Mouse (Mus musculus) limb, embryonic 14.5 days (tissue): ENCODE data around the gene Plch1. TPM values are rescaled to one million over a fixed set of nuclear protein-coding genes. Genes with fewer than 3 reads are reported as not detected.

Experiments
- ATAC-seq: fragments of 200-750 bp; cut with Nextera tagmentation; 2 replicates; pipeline ENCODE4 v1.8.0; 2017; ENCODE audit warnings: low read depth, moderate number of reproducible peaks, moderate TSS enrichment; ENCODE audit not compliant: low FRiP score
- DNase-seq: peaks from one replicate; pipeline ENCODE4 v3.0.0-alpha.2; 2015; ENCODE audit warnings: low spot score
- H3K27ac ChIP-seq: fragments of 300-500 bp; sonication (generic); replicated peaks from 2 replicates; pipeline ENCODE4 v1.5.1; 2014; ENCODE audit warnings: low read depth, mild to moderate bottlenecking, low read length, moderate library complexity, mixed read lengths
- H3K27me3 ChIP-seq: fragments of 300-500 bp; sonication (generic); 2 replicates; pipeline ENCODE4 v1.6.1; 2014; ENCODE audit warnings: low read length, mixed read lengths; ENCODE audit not compliant: control insufficient read depth, insufficient read depth
- H3K36me3 ChIP-seq: fragments of 300-500 bp; sonication (generic); 2 replicates; pipeline ENCODE4 v1.6.1; 2014; ENCODE audit warnings: mild to moderate bottlenecking, low read length, moderate library complexity, mixed read lengths; ENCODE audit not compliant: control insufficient read depth, insufficient read depth
- H3K4me1 ChIP-seq: fragments of 300-500 bp; sonication (generic); 2 replicates; pipeline ENCODE4 v1.6.1; 2014; ENCODE audit warnings: antibody characterized with exemption, low read length, mixed read lengths; ENCODE audit not compliant: control insufficient read depth, insufficient read depth
- H3K4me2 ChIP-seq: fragments of 300-500 bp; sonication (generic); replicated peaks from 2 replicates; pipeline ENCODE4 v1.6.1; 2014; ENCODE audit warnings: low read depth, mild to moderate bottlenecking, low read length, moderate library complexity; ENCODE audit not compliant: severe bottlenecking
- H3K4me3 ChIP-seq: fragments of 300-500 bp; sonication (generic); replicated peaks from 2 replicates; pipeline ENCODE4 v1.5.1; 2014; ENCODE audit warnings: low read length
- H3K9ac ChIP-seq: fragments of 300-500 bp; sonication (generic); 2 replicates; pipeline ENCODE4 v1.6.1; 2014; ENCODE audit warnings: mild to moderate bottlenecking, low read depth, low read length, moderate library complexity; ENCODE audit not compliant: severe bottlenecking
- H3K9me3 ChIP-seq: fragments of 300-500 bp; sonication (generic); 2 replicates; pipeline ENCODE4 v1.6.1; 2016; ENCODE audit warnings: low read length; ENCODE audit not compliant: control insufficient read depth
- POLR2A ChIP-seq: fragments of 200-500 bp; IDR thresholded peaks from 2 replicates; pipeline ENCODE4 v1.8.0; 2012; ENCODE audit warnings: inconsistent platforms, mild to moderate bottlenecking, moderate library complexity, borderline replicate concordance; ENCODE audit not compliant: insufficient read depth, insufficient read length; ENCODE audit errors: extremely low read depth
- WGBS: fragments of 180-500 bp; shearing (Covaris S2); extraction: QIAGEN DNeasy Blood & Tissue Kit; methylation state at CpG from one replicate; pipeline ENCODE4 v1.1.7; 2014; 5-methylcytosine and 5-hydroxymethylcytosine counted together
- polyA plus RNA-seq, 2 experiments: library from polyadenylated mRNA; depleted of rRNA in 1 of 2; stranded (reverse) in 1 of 2; unstranded in 1 of 2; fragments of >200 nt; fragmentation: Nextera tagmentation in 1 of 2; extraction: Ambion mirVana in 1 of 2; gene quantifications; 2 replicates each; pipeline versions ENCODE4 v1.2.1 to v1.2.3; 2012 to 2014

Gene Plch1
- polyA plus RNA-seq, 2 experiments = 1.1 to 2.0 TPM

GRCm38 (mm10) chr3:63878995-63879666 lies 20.1 kb downstream of the Plch1 start:
- DNase-seq (no peak), ATAC-seq (no peak)
- no peaks in the 10 kb centered on the region for H3K4me1 ChIP-seq

GRCm38 (mm10) chr3:63872818-63873217 lies 26.5 kb downstream of the Plch1 start:
- H3K4me3 ChIP-seq = no peak overlapping the region
- WGBS = 44% methylated on average over 1 of the region's 1 CpGs
- no peak overlapping the region for H3K27ac ChIP-seq
- DNase-seq = no peak
- no peak overlapping the region for H3K9ac ChIP-seq
- ATAC-seq = no peak
- H3K9me3 ChIP-seq = no peaks in the 10 kb centered on the region
- H3K4me2 ChIP-seq = no peak overlapping the region
- no peaks in the 10 kb centered on the region for H3K36me3 ChIP-seq
- no peaks in the 10 kb centered on the region for H3K4me1 ChIP-seq
- no peaks in the 10 kb centered on the region for H3K27me3 ChIP-seq
- no peak for TF ChIP-seq POLR2A

More at GRCm38 (mm10) chr3:63878995-63879666, 20.1 kb downstream of the Plch1 start:
- no peak overlapping the region for H3K4me3 ChIP-seq
- H3K36me3 ChIP-seq = no peaks in the 10 kb centered on the region
- H3K9me3 ChIP-seq = no peaks in the 10 kb centered on the region
- TF ChIP-seq POLR2A = no peak
- no peaks in the 10 kb centered on the region for H3K27me3 ChIP-seq
- H3K9ac ChIP-seq = no peak overlapping the region
- WGBS = 45% methylated on average over 4 of the region's 4 CpGs
- no peak overlapping the region for H3K4me2 ChIP-seq
- H3K27ac ChIP-seq = no peak overlapping the region

- Histone ChIP-seq H3K4me1 (no peaks in the 10 kb centered on the region), H3K4me3 (no peak overlapping the region), H3K9me3 (no peaks in the 10 kb centered on the region), H3K9ac (no peak overlapping the region), H3K4me2 (no peak overlapping the region), H3K36me3 (no peaks in the 10 kb centered on the region), H3K27me3 (no peaks in the 10 kb centered on the region), H3K27ac (no peak overlapping the region)
- TF ChIP-seq POLR2A = no peak
- 34% methylated on average over 2 of the region's 2 CpGs for WGBS
- ATAC-seq (no peak), DNase-seq (no peak)
These were observed 28.0 kb downstream of the Plch1 start for GRCm38 (mm10) chr3:63871249-63871648.

- ATAC-seq = no peak
- Histone ChIP-seq H3K27ac (no peak overlapping the region), H3K4me3 (no peak overlapping the region), H3K27me3 (no peaks in the 10 kb centered on the region), H3K4me1 (no peaks in the 10 kb centered on the region), H3K36me3 (no peaks in the 10 kb centered on the region), H3K9me3 (no peaks in the 10 kb centered on the region), H3K9ac (no peak overlapping the region), H3K4me2 (no peak overlapping the region)
- peak; percentile 60 for DNase-seq
- 44% methylated on average over 1 of the region's 1 CpGs for WGBS
- no peak for TF ChIP-seq POLR2A
These were observed 31.0 kb downstream of the Plch1 start for GRCm38 (mm10) chr3:63868285-63868684.

GRCm38 (mm10) chr3:63865069-63865468 lies 34.2 kb downstream of the Plch1 start:
- DNase-seq (no peak), ATAC-seq (no peak)
- Histone ChIP-seq H3K4me3 (no peak overlapping the region), H3K4me2 (no peak overlapping the region), H3K36me3 (no peaks in the 10 kb centered on the region), H3K4me1 (no peaks in the 10 kb centered on the region), H3K27me3 (no peaks in the 10 kb centered on the region), H3K27ac (no peak overlapping the region), H3K9me3 (no peaks in the 10 kb centered on the region), H3K9ac (no peak overlapping the region)
- no peak for TF ChIP-seq POLR2A
- WGBS = 65% methylated on average over 2 of the region's 2 CpGs

GRCm38 (mm10) chr3:63862716-63863115 lies 36.6 kb downstream of the Plch1 start:
- 77% methylated on average over 10 of the region's 10 CpGs for WGBS
- no peak for TF ChIP-seq POLR2A
- no peaks in the 10 kb centered on the region for H3K4me1 ChIP-seq
- DNase-seq (no peak), ATAC-seq (no peak)
- no peak overlapping the region for H3K4me2 ChIP-seq
- no peak overlapping the region for H3K27ac ChIP-seq
- H3K9me3 ChIP-seq = no peaks in the 10 kb centered on the region
- H3K9ac ChIP-seq = no peak overlapping the region
- H3K4me3 ChIP-seq = no peak overlapping the region
- H3K36me3 ChIP-seq = no peaks in the 10 kb centered on the region
- H3K27me3 ChIP-seq = no peaks in the 10 kb centered on the region
